Mouse (Mus musculus) heart, embryonic 13.5 days (tissue): ENCODE measurements around the gene Zfp358. TPM values are rescaled to one million over a fixed set of nuclear protein-coding genes. Genes with fewer than 3 reads are reported as not detected.
A peak's percentile ranks its signal among the peaks of the same experiment; 100 is the strongest.

ENCODE experiments used
- ATAC-seq: fragments of 200-750 bp; cut with Nextera tagmentation; 2 replicates; pipeline ENCODE4 v1.8.0; 2017; ENCODE audit warnings: moderate TSS enrichment; ENCODE audit not compliant: insufficient number of reproducible peaks, low FRiP score, low TSS enrichment; ENCODE audit errors: extremely low read depth
- H3K27ac ChIP-seq: fragments of 300-500 bp; sonication (generic); replicated peaks from 2 replicates; pipeline ENCODE4 v1.5.1; 2015; ENCODE audit warnings: moderate library complexity, mild to moderate bottlenecking, inconsistent platforms
- H3K27me3 ChIP-seq: fragments of 300-500 bp; sonication (generic); replicated peaks from 2 replicates; pipeline ENCODE4 v1.6.1; 2015; ENCODE audit warnings: mild to moderate bottlenecking, inconsistent platforms
- H3K36me3 ChIP-seq: fragments of 300-500 bp; sonication (generic); 2 replicates; pipeline ENCODE4 v1.6.1; 2015; ENCODE audit warnings: mild to moderate bottlenecking, inconsistent platforms
- H3K4me1 ChIP-seq: fragments of 300-500 bp; sonication (generic); 2 replicates; pipeline ENCODE4 v1.6.1; 2015; ENCODE audit warnings: inconsistent platforms
- H3K4me2 ChIP-seq: fragments of 300-500 bp; sonication (generic); 2 replicates; pipeline ENCODE4 v1.6.1; 2015; ENCODE audit warnings: inconsistent platforms, mild to moderate bottlenecking, moderate library complexity
- H3K4me3 ChIP-seq: fragments of 300-500 bp; sonication (generic); 2 replicates; pipeline ENCODE4 v1.5.1; 2015; ENCODE audit warnings: moderate library complexity, mild to moderate bottlenecking, inconsistent platforms
- H3K9ac ChIP-seq: fragments of 300-500 bp; sonication (generic); 2 replicates; pipeline ENCODE4 v1.6.1; 2015; ENCODE audit warnings: inconsistent platforms, mild to moderate bottlenecking, moderate library complexity
- H3K9me3 ChIP-seq: fragments of 300-500 bp; sonication (generic); 2 replicates; pipeline ENCODE4 v1.6.1; 2016; ENCODE audit warnings: inconsistent platforms
- WGBS: fragments of 180-500 bp; shearing (Covaris S2); methylation state at CpG from one replicate; pipeline ENCODE4 v1.1.7; 2015; ENCODE audit warnings: mixed read lengths; 5-methylcytosine and 5-hydroxymethylcytosine counted together
- polyA plus RNA-seq: library from polyadenylated mRNA; unstranded; fragments of >200 nt; fragmentation: Nextera tagmentation; extraction: Ambion mirVana; gene quantifications from 2 replicates; pipeline ENCODE4 v1.2.1, GENCODE M21; 2015

The Zfp358 gene
- polyA plus RNA-seq, 1 experiment from 2014 or later: 32.0 TPM

GRCm38 (mm10) chr8:3500235-3501090 is 7.5 kb downstream of the Zfp358 start, which contains the start of gene Mcoln1:
Gene Mcoln1, plus strand, starts transcription at chr8:3500457.
- Histone ChIP-seq H3K4me3 (peak within 1 kb of the TSS; percentile 84), H3K9ac (peak within 1 kb of the TSS; percentile 95), H3K4me1 (peaks cover 24% of the 10 kb centered on the region), H3K9me3 (peaks cover 6% of the 10 kb centered on the region; the same call in 1 of the 2 replicates), H3K27ac (peak within 1 kb of the TSS; percentile 96), H3K36me3 (peaks cover 34% of the 10 kb centered on the region), H3K4me2 (peak within 1 kb of the TSS; percentile 86), H3K27me3 (no peaks in the 10 kb centered on the region)
- WGBS: under 1% methylated on average over 70 of the region's 70 CpGs
- peak; percentile 90 for ATAC-seq

DNA sequence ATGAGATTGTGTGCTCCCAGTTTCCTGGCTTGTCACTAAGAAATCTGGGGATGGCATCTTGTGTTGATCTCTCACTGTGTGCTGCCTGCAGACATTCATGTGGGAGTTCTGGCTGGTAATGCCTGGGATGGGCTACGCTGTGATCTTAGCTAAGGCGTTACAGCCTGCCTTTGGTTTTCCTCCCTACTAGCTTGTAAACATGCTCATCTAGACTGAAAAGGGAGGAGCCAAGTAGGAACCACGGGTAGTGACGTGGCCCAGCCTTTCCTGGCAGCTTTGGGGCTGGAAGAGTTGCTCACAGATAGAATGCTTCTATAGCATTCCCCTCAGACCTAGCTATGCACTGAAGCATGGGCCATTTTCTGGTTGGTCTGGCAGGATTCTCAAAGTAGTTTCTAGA is 9.3 kb downstream of the Zfp358 start:
- H3K27me3 ChIP-seq: no peaks in the 10 kb centered on the region
- no peaks in the 10 kb centered on the region for H3K9me3 ChIP-seq
- no peak overlapping the region for H3K4me2 ChIP-seq
- peaks cover 20% of the 10 kb centered on the region for H3K4me1 ChIP-seq
- no peak for ATAC-seq
- no peak overlapping the region for H3K9ac ChIP-seq
- no peak overlapping the region for H3K4me3 ChIP-seq
- peaks cover 34% of the 10 kb centered on the region for H3K36me3 ChIP-seq
- WGBS: 60% methylated on average over 4 of the region's 4 CpGs
- H3K27ac ChIP-seq: no peak overlapping the region

- H3K27ac ChIP-seq: no peak overlapping the region
- no peak for ATAC-seq
- 85% methylated on average over 6 of the region's 6 CpGs for WGBS
- no peak overlapping the region for H3K4me2 ChIP-seq
- no peak overlapping the region for H3K4me3 ChIP-seq
- no peak overlapping the region for H3K9ac ChIP-seq
- no peaks in the 10 kb centered on the region for H3K4me1 ChIP-seq
- peaks cover 83% of the 10 kb centered on the region for H3K36me3 ChIP-seq
- no peaks in the 10 kb centered on the region for H3K27me3 ChIP-seq
- H3K9me3 ChIP-seq: no peaks in the 10 kb centered on the region
Observed at GRCm38 (mm10) chr8:3507979-3508754, 15.2 kb downstream of the Zfp358 start.

GRCm38 (mm10) chr8:3514681-3515247 is 21.8 kb downstream of the Zfp358 start:
- H3K27ac ChIP-seq: peak overlapping the region; percentile 26; the same call in 1 of the 2 replicates
- peak overlapping the region; percentile 81 for H3K9ac ChIP-seq
- peak overlapping the region; percentile 74 for H3K4me3 ChIP-seq
- peaks cover 51% of the 10 kb centered on the region for H3K36me3 ChIP-seq
- H3K9me3 ChIP-seq: no peaks in the 10 kb centered on the region
- H3K4me2 ChIP-seq: peak overlapping the region; percentile 98
- peaks cover 6% of the 10 kb centered on the region for H3K4me1 ChIP-seq
- 32% methylated on average over 13 of the region's 13 CpGs for WGBS
- no peak for ATAC-seq
- H3K27me3 ChIP-seq: no peaks in the 10 kb centered on the region

DNA sequence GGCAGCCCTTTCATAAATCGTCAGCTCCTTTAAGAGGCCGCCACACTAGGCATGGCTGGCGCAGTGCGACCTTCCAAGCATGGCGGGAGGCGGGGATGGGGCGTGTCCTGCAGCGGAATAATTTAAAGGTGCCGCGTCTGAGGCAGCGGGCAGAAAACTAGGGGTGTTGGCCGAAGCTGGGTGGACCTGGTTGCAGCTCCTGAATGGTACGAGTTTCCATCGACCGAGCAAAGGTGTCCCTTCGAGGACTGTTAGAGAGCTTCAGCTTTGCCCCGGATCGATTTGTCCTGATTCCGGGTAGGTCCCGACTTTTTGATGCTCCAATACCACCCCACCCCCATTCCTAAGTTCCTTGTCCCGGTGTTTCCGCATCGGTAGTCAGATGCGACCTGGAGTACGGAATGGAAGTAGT is 22.3 kb downstream of the Zfp358 start, which contains the start of gene Pnpla6:
Pnpla6 (plus strand) TSS at position 125 of the 412 bp plus-strand sequence.
- peak; percentile 57; the same call in 1 of the 2 replicates for ATAC-seq
- peak within 1 kb of the TSS; percentile 81 for H3K9ac ChIP-seq
- under 1% methylated on average over 25 of the region's 25 CpGs for WGBS
- H3K27ac ChIP-seq: peak within 1 kb of the TSS; percentile 79
- no peaks in the 10 kb centered on the region for H3K9me3 ChIP-seq
- peak within 1 kb of the TSS; percentile 98 for H3K4me2 ChIP-seq
- peaks cover 51% of the 10 kb centered on the region for H3K36me3 ChIP-seq
- peak within 1 kb of the TSS; percentile 74 for H3K4me3 ChIP-seq
- peaks cover 6% of the 10 kb centered on the region for H3K4me1 ChIP-seq
- H3K27me3 ChIP-seq: no peaks in the 10 kb centered on the region

- ATAC-seq: peak; percentile 9
- Histone ChIP-seq H3K9me3 (no peaks in the 10 kb centered on the region), H3K27ac (peak overlapping the region; percentile 79), H3K4me1 (peaks cover 6% of the 10 kb centered on the region), H3K36me3 (peaks cover 47% of the 10 kb centered on the region), H3K4me2 (peak overlapping the region; percentile 98), H3K9ac (peak overlapping the region; percentile 81), H3K4me3 (peak overlapping the region; percentile 74), H3K27me3 (no peaks in the 10 kb centered on the region)
- under 1% methylated on average over 25 of the region's 25 CpGs for WGBS
Observed at GRCm38 (mm10) chr8:3515771-3516417, 23.0 kb downstream of the Zfp358 start.

GRCm38 (mm10) chr8:3516450-3517116 is 23.6 kb downstream of the Zfp358 start:
- Histone ChIP-seq H3K27ac (peak overlapping the region; percentile 79), H3K36me3 (peaks cover 47% of the 10 kb centered on the region), H3K4me3 (peak overlapping the region; percentile 74), H3K27me3 (no peaks in the 10 kb centered on the region), H3K4me1 (peaks cover 6% of the 10 kb centered on the region), H3K4me2 (peak overlapping the region; percentile 98), H3K9ac (peak overlapping the region; percentile 81), H3K9me3 (no peaks in the 10 kb centered on the region)
- under 1% methylated on average over 36 of the region's 36 CpGs for WGBS
- ATAC-seq: peak; percentile 83

GRCm38 (mm10) chr8:3517117-3517495 is 24.2 kb downstream of the Zfp358 start:
- WGBS: 6% methylated on average over 16 of the region's 16 CpGs
- peak overlapping the region; percentile 81 for H3K9ac ChIP-seq
- no peak for ATAC-seq
- peak overlapping the region; percentile 98 for H3K4me2 ChIP-seq
- no peaks in the 10 kb centered on the region for H3K9me3 ChIP-seq
- peak overlapping the region; percentile 74 for H3K4me3 ChIP-seq
- peak overlapping the region; percentile 57 for H3K27ac ChIP-seq
- peaks cover 47% of the 10 kb centered on the region for H3K36me3 ChIP-seq
- no peaks in the 10 kb centered on the region for H3K27me3 ChIP-seq
- peaks cover 6% of the 10 kb centered on the region for H3K4me1 ChIP-seq

DNA sequence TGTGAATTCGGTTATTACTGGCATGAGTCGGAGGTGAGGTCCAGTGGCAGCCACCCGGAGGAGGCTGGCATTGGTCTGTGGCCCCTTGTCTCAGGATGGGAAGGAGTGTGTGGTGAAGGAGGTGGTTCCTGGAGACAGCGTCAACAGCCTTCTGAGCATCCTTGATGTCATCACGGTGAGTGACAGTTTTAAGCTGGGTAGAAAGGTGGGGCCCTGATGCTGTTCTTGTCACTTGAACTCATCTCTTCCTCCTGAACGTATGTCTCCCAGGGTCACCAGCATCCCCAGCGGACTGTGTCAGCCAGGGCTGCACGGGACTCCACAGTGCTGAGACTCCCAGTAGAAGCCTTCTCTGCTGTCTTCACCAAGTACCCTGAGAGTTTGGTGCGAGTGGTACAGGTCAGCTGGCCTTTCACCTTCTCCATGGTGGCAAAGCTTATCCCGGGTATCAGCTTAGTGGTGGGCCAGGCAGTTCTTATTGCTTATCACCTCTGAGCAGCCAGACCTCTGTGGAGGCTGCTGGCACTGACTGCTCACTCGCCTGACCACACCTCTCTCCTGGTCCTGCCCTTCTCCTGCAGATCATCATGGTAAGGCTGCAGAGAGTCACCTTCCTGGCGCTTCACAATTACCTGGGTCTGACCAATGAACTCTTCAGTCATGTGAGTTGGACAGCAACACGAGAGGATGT is 29.2 kb downstream of the Zfp358 start:
- H3K4me3 ChIP-seq: no peak overlapping the region
- no peaks in the 10 kb centered on the region for H3K9me3 ChIP-seq
- no peak overlapping the region for H3K4me2 ChIP-seq
- 81% methylated on average over 13 of the region's 13 CpGs for WGBS
- no peaks in the 10 kb centered on the region for H3K27me3 ChIP-seq
- no peak overlapping the region for H3K9ac ChIP-seq
- ATAC-seq: no peak; the same call in 1 of the 2 replicates
- H3K4me1 ChIP-seq: no peaks in the 10 kb centered on the region; the same call in 1 of the 2 replicates
- H3K36me3 ChIP-seq: peaks cover 69% of the 10 kb centered on the region
- H3K27ac ChIP-seq: no peak overlapping the region

- Histone ChIP-seq H3K27ac (no peak overlapping the region), H3K4me2 (no peak overlapping the region), H3K36me3 (peaks cover 49% of the 10 kb centered on the region), H3K4me1 (no peaks in the 10 kb centered on the region), H3K27me3 (no peaks in the 10 kb centered on the region), H3K4me3 (no peak overlapping the region), H3K9me3 (no peaks in the 10 kb centered on the region), H3K9ac (no peak overlapping the region)
- no peak for ATAC-seq
- whole genome bisulfite sequencing: 73% methylated on average over 5 of the region's 5 CpGs
Observed at GRCm38 (mm10) chr8:3530816-3531215, 37.9 kb downstream of the Zfp358 start.
